Mouse (Mus musculus) lung, postnatal 4 days (tissue): ENCODE measurements around the gene Ppp1r12b.

Source experiments
- DNase-seq, 2 experiments: peaks; one replicate each; pipeline ENCODE4 v3.0.0; 2021

Gene Ppp1r12b

DNA sequence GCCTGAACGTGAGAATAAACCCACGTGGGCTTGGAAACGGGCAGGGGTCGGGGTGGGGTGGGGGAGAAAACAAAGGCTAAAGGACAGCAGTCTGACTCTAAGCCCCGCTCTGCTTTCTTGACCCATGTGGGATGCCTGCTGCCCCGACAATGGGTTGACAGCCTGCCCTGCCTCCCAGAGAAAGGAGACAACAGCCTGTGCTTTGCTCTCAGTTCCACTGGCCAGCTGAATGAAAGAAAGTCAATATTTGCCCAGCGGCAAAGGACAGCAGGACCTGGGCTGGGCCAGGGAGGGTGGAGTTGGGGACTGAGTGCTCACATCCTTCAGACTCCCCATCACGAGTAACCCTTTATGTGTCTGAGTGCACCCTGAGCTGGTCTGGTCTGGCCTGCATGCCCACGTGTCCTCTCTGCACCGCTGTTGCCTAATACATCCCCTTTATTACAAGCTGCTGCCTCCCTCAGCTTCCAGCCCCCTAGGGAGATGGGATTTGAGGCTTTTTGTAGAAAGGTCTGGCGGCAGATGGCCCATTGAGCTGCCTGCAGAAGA, 242.2 kb downstream of the Ppp1r12b start:
- peak; percentile 33 to 55 for DNase-seq

DNA sequence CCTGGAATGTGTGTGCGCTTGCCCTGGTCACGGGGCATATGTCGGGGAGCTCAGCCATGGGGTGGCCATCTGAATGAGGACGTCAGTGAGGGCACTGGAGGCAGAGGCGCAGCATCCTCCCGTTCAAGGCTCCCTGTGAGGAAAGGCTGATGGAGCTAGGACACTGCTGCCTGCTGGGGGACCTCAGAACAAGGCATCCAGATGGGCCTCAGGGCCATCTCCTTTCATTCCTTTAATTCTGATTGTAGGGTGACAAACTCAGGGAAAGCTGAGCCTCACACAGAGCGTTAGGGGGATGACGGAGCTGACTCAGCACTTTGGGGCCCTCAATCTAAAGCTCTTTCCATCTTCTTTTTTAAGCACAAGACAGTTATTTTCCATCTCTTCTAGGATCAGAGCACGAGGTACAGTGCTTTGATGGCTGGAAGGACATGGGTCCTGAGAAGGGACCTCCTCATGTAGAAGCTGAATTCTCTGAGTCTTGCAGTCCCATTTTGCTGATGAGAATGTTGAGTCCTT, 242.9 kb downstream of the Ppp1r12b start:
- DNase-seq = no peak

DNA sequence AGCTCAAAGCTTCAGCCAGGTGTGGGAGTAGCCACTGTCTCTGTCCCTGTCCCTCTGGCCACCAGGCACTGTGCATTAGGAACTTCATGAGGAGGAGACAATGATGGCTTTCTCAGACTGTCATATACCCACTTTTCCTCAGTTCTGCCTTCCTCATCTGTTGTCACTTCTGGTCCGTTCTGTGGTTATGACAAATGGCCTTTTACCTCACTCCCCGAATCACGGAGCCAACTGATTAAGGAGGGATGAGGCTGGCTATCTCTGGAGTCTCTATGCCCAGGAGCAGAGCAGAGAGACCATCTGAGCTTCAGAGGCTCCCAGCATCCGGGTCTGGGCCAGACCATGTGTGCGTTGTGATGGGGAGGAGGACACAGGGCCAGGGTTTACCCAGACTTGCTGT, 244.1 kb downstream of the Ppp1r12b start:
- DNase-seq = no peak

DNA sequence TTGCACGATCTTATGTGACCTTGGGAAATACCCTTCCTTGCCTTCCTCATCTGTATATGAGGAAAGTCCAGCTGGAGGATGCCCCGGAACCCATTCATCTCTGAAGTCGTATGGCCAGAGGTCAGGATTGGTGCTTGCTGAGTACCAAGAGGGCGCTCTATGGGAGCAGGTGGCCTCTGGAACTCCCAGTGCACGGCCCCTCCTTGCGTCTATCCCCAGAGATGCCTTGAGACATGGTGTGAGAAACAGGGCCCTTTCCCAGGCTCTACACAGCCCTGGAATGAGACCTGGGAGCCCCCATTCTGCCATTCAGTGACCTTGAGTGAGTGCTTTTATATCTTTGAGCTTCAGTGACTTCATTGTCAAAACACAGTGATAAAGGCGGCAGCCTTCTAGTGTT, 244.7 kb downstream of the Ppp1r12b start:
- DNase-seq = no peak

DNA sequence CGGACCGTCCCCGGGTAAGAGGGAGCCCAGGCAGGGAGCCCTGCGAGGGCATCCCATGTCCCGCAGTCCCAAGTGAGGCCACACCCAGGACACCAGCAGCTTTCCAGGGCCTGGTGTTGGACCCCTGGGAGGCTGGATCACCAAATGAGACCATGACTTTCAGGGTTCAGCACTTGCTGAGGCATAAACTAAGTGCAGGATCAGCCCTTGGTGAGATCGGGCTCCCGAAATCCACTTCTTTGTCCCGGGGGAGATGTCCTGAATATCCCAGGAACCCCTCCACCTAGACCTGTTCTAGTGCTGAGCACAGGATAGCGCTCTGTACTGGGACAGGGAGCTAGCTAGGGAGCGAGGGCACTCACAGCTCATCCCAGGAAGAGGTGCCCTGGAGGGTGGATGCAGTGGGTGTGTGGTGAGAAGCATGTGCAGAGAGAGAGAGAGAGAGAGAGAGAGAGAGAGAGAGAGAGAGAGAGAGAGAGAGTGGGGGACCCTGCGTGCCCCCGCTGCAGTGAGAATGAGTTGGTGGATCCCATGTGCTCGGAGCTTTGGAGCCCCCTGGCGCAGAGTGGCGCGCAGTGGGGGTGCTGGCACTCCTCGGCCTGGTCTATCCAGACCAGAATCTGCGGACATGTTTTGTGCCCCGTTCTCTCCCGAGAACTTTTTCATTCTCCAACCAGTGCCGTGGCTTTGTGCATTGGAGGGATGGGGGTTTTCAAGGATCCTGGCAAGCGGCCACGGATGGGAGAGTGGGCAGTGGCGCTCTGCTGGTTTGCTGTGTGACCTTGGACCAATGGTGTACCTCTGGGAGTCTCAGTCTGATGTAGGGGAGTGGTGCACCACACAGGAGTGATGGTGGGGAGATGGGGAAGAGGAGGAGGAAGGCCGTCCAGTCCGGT, 246.1 kb downstream of the Ppp1r12b start:
- DNase-seq = no peak

DNA sequence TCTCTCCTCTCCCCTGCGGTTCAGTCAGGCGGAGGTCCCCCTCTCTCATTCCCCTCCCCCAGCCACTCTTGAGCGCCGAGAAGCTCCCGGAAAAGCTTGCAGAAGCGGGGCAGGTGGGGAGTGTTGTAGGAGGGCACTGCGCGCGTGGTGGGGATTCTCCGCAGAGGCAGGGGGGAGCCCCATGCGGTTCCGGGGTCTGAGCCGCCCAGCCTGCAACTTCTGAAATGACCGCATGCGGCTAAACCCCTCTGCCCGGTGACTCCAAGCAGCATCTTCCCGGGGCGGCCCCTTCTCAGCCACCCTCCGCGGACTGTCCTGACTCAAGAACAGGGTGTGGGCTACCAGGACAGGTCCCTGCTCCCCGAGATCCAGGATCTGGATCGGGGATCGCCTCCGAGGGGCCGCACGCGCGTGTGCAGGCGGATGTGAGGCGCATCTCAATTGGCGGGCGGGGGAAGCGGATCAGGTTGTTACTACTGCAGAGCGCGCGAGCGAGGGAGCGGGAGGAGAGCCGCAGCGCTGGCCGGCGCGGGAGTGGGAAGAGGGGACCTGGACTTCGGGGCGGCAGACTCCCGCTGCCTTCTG, 246.8 kb downstream of the Ppp1r12b start:
- DNase-seq = peak in 1 of 2 experiments; percentile 28

DNA sequence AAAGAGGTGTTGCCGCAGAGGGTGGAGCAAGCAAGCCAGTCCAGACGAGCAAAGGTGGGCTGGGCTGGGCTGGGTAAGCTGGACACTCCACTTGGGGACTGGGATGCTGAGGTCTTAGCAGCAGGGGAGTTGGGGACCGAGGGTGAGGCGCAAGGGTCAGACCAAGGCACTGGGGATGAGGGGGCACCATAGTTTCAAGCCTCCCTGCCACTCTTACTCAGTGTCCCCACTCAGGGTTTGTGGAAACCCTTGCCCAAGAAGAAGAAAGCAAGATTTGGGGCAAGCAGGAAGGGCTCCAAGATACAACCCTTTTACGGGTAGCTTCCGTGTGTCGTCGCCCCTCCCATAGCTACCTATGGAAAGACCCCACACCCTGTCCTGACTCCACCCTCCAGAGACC, 247.5 kb downstream of the Ppp1r12b start:
- no peak for DNase-seq

DNA sequence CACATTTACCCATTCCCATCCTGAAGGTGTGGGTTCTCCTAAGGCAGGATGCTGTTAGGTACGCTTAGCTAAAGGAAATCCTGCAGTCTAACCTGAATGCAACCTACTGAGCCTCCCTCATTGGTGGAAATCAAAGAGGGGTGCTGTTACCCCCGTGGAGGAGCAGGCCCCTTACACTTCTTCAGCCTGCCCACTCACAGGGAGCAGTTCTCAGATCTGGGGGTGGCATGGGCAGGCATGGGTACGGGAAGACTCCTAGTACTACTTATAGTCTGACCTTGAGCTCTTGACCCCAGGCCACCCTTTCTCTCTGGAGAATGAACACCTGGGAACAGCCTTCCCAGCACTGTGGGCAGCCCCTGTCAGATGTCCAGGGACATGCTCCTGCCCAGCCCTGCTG, 248.2 kb downstream of the Ppp1r12b start:
- no peak for DNase-seq

DNA sequence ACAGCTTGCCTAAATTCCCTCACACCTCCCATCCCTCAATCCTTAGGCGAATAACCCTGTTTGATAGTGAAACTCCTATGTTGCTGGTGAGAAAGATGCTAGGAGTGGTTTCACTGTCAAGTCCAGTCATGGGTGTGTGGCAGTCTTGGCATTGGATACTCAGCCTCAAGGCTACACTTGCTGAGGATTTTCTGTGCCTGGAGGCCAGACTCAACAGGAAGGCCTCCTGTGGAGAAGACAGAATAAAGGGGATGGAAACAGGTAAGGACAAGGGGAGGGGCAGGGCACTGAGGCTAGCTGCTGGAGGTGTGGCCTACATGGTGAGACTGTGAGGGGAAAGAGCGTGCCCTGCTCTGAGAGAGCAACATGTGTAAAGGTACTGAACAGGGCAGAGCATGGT, 249.2 kb downstream of the Ppp1r12b start:
- DNase-seq = no peak
